Mouse (Mus musculus) cortical plate, adult 2 months (tissue): ENCODE results near the gene Vim. TPM values are rescaled to one million over a fixed set of nuclear protein-coding genes. Genes with fewer than 3 reads are reported as not detected.

Experiments
- H3K27ac ChIP-seq: fragments of 200-500 bp; 2 replicates; pipeline ENCODE4 v1.5.1; 2012; ENCODE audit warnings: low read length, control low read depth, inconsistent platforms; ENCODE audit not compliant: insufficient read depth
- H3K4me1 ChIP-seq: fragments of 200-500 bp; 2 replicates; pipeline ENCODE4 v1.6.1; 2011; ENCODE audit warnings: low read length; ENCODE audit not compliant: control insufficient read depth, insufficient read depth
- H3K4me3 ChIP-seq: fragments of 200-500 bp; 2 replicates; pipeline ENCODE4 v1.5.1; 2011; ENCODE audit warnings: mild to moderate bottlenecking, low read length, control low read depth; ENCODE audit not compliant: insufficient read depth
- CTCF ChIP-seq: fragments of 200-500 bp; IDR thresholded peaks from 2 replicates; pipeline ENCODE4 v1.5.1; 2011; ENCODE audit warnings: mild to moderate bottlenecking, control low read depth, low read length; ENCODE audit not compliant: insufficient read depth; ENCODE audit errors: extremely low read depth
- POLR2A ChIP-seq: fragments of 200-500 bp; IDR thresholded peaks from 2 replicates; pipeline ENCODE4 v1.6.1; 2011; ENCODE audit warnings: mild to moderate bottlenecking, low read length, control low read depth; ENCODE audit not compliant: insufficient read depth; ENCODE audit errors: extremely low read depth
- polyA plus RNA-seq: library from polyadenylated mRNA; depleted of rRNA; stranded (reverse); fragments of >200 nt; gene quantifications from 2 replicates; pipeline ENCODE4 v1.2.3, GENCODE M21; 2012; rRNA removed

Vim gene
- polyA plus RNA-seq, 1 experiment, result 101 TPM

DNA sequence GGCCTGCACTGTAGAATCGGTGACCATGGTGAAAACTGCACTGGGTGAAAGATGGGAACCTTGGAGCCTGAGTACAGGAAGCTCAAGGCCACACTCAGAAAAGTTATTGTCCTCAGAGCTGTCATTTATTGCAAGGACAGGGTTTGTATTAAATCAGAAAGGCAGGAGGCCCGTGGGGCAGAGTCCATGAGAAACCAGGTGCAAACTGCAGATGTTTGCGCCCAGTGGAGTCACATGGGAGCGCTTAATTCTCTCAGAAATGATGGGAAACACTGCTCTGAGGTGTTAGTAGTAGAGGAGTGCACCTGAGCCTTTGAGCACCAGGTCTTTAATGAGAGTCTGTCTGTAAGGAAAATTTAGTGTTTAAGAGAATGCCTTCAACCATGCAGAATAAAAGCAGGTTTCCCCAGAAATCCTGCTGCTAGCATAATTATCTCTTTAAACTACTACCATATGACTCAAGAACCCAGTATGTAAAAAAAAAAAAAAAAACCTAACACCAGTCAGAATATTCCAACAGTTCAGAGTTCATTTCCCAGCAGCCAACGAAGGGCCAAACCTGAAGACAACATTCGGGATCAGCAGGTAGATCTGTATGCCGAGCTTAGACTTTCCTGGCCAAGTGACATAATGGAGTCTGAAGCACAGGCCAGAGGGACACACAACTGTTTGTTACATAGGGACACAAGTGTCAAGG is 56.6 kb downstream of the Vim start:
- Histone ChIP-seq H3K4me1 (no peaks in the 10 kb centered on the region), H3K27ac (no peak overlapping the region), H3K4me3 (no peak overlapping the region)
- no peak for TF ChIP-seq CTCF
- no peak for TF ChIP-seq POLR2A

Other genes starting within 250 kb of the Vim start
- gene Cubn, start 82.1 kb upstream of the Vim start, polyA plus RNA-seq, result 0.06 and 0.10 TPM in 2 replicates
- 4.8 and 5.4 TPM in 2 replicates for gene Trdmt1, start 29.3 kb upstream of the Vim start, polyA plus RNA-seq
- gene St8sia6, start 220.1 kb downstream of the Vim start, polyA plus RNA-seq, result 0.61 and 0.95 TPM in 2 replicates